Mouse (Mus musculus) megakaryocyte-erythroid progenitor cell, adult 5-6 weeks (primary cell): Measurements from ENCODE around the gene Adamts18. TPM values are rescaled to one million over a fixed set of nuclear protein-coding genes. Genes with fewer than 3 reads are reported as not detected.
"Not testable (repeated sequence)": the region's sequence is repeated elsewhere in the genome, so short reads cannot be mapped to it uniquely, and the experiment has no call there.

Source experiments
- ATAC-seq: replicated peaks from 2 replicates; pipeline ENCODE4 v1.8.0; 2016; ENCODE audit warnings: mild to moderate bottlenecking, inconsistent platforms; ENCODE audit not compliant: severe bottlenecking, poor library complexity, low FRiP score, low TSS enrichment
- total RNA-seq, 2 experiments: library from RNA; stranded (forward) in 1 of 2; stranded (reverse) in 1 of 2; fragments of 200-1000, 215-1000 nt in 1 of 2; fragments of >200 nt in 1 of 2; fragmentation: Nextera tagmentation in 1 of 2; gene quantifications; 2 replicates each; pipeline ENCODE4 v1.2.3; 2014 to 2017

The Adamts18 gene
- total RNA-seq, 2 experiments from 2014 or later = not detected

DNA sequence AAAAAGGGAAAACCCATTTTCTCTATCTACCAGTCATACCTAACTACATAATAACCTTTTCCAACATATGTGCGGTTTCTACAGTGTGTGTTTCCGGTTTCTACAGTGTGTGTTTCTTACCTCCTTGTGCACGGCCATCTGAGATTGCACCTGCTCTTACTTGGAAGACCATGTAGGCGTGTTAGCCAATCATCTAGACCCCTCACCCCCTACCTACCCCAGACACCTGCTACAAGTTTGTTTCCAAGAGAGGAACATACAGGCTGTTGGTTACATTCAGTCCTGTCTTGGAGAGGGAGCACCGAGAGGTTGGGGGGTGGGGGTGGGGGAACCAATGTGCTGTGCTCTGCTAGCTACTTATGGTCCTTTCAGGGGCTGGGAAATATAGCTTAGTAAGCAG is 1.9 kb downstream of the Adamts18 start:
- ATAC-seq = no peak

GRCm38 (mm10) chr8:113844801-113845301 is 3.7 kb downstream of the Adamts18 start:
- ATAC-seq = no peak

GRCm38 (mm10) chr8:113838211-113838610 is 10.3 kb downstream of the Adamts18 start:
- ATAC-seq = no peak

DNA sequence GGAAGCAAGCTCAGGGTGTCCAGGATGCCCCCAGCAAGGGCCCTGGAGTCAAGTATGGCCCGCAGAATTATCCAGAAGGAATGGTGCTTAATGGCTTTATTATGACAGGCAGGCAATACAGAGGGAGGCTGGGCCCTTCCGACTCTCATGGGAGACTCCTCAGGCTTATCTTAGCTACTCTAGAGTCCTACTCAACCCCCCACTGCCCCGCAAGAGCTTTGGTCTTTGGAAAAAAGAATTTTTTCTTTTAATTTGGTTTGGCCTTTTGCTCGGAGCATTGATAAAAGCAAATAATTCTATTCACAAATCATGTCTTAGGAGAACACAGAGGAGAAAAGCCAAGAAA is 11.0 kb downstream of the Adamts18 start:
- ATAC-seq = no peak

- no peak for ATAC-seq
These were observed 11.5 kb downstream of the Adamts18 start for GRCm38 (mm10) chr8:113836892-113837569.

DNA sequence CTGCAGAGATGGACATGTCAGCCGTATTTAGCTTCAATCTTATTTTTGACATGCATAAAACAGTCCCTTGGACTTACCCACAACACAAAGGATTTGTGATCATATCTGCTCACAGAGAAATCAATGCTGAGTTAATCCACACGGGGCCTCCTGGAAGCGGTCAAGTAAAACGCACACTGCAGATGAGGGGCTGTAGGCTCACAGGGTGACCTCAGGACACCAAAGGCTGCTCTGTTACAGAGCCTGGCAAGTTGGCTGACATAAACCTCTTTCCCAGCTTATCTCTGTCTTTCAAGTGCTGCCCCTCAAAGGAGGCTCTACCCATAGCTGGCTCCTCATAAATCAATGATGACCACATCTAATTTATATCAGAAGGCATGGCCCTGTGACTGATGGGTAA is 14.9 kb downstream of the Adamts18 start:
- ATAC-seq = no peak

DNA sequence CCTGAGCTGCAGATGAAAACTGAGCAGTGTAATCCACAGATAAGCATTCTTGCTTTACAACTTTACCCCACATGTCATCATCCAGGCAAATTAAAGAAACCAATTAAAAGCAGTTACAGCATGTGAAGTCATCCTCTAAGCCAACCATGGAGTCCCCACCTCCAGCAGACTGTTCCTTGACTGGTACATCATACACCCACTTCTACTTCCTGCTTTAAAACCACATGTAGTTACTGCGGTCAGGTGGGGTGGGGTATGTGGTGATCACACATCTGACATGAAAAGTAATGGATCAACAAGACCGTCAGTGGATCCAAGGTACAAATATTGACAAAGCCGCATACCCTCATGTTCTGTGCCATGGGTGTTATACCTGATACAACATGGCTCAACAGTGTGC is 21.3 kb downstream of the Adamts18 start:
- ATAC-seq = no peak

GRCm38 (mm10) chr8:113820983-113821587 is 27.5 kb downstream of the Adamts18 start:
- ATAC-seq = no peak

DNA sequence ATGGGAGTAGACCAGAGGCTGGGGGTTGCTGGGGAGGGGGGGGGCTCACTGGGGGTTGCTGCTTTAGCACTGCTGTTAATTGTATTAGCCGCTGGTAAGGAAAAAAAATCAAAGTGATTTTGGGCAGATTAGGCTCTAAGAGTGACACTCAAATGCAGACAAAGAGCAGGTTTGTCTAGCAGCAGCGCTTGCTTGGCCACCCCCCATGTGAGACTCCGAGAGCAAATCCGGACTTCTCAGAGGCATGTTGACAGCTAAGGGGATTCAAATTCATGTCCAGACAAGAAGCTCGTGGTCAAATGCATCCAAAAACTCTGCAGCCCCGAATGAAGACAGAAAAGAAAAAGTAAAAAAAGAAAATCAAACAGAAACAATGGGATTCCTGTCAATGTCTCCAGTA is 34.6 kb downstream of the Adamts18 start:
- no peak for ATAC-seq

DNA sequence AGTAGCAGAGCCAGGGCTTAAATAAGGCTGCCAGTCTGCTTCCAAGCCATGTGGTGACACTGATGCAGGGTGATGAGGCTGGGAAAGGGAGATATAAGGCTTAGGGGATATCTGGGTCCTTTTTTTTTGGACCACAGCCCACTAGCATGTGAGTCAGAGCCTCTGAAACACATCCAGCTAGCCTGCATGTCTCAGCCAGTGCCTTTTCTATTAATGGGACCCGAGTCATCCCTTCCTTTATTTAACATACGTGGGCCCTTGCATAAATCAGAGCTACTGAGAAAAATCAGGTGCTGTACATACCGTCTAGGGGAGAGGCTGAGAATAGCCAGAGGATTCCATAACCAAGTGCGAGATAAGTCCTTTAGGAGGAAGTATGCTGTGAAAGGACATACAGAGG is 37.0 kb downstream of the Adamts18 start:
- ATAC-seq = no peak

GRCm38 (mm10) chr8:113809929-113810328 is 38.6 kb downstream of the Adamts18 start:
- no peak for ATAC-seq

DNA sequence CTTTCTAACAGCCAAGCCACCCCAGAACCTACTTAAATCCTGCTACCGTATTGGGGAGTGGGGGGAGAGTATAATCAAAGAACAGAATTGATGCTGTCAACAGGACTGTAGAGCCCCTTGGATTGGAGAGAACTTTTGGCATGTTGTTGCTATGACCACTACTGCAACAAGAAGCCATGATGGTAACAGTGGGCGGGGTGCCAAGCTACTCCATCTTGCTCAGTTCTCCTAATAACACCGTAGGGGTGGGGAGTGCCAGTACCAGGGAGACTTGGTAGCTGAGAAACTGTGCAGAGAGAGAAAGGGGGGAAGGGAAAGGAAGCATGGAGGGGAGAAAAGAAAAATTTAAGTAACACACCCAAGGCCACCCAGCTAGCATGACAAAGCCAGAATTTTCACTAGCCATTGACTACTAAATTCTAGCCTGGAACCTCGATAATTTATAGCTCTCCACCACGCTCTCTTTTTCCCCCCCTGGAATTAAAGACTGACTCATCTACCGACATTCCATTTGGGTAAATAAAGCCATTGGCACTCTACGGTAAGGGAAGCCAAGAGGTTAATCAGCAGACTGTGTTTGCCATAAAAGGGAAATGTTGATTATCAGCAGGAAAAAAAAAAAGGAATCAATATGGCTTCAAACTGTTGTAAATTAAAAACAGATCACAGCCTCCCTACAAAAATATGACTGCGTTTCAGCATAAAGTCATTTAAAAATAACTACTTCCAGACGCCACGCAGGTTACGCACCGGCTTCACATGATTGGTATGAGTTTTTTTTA is 44.5 kb downstream of the Adamts18 start:
- no peak for ATAC-seq

DNA sequence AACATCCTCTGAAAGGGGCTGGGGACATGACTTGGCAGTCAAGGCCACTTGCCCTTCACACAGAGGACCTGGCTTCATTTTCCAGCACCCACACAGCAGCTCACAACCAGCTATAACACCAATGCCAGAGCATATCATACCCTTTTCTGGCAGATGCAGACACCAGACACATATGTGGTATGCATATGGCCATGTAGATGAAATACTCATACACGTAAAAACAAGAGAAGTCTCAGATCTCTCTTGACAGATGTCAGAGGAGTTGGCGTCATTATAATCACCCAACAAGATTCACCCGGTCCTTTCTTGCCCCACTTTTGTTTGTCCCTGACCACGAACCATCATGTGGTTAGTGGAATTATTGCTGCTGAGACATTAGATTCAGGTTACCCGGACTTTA is 47.0 kb downstream of the Adamts18 start:
- ATAC-seq = no peak

DNA sequence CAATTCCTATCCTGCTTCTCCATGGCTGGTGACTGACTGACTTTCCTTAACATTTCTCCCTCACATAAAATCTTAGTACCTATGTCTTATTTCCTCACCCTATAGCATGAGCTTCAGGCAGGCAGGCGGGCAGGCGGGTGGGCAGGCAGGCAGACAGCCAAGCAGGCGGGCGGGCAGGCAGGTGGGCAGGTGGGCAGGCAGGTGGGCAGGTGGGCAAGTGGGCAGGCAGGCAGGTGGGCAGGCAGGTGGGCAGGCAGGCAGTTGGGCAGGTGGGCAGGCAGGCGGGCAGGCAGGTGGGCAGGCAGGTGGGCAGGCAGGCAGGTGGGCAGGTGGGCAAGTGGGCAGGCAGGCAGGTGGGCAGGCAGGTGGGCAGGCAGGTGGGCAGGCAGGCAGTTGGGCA is 48.0 kb downstream of the Adamts18 start:
- ATAC-seq = not testable (repeated sequence)

DNA sequence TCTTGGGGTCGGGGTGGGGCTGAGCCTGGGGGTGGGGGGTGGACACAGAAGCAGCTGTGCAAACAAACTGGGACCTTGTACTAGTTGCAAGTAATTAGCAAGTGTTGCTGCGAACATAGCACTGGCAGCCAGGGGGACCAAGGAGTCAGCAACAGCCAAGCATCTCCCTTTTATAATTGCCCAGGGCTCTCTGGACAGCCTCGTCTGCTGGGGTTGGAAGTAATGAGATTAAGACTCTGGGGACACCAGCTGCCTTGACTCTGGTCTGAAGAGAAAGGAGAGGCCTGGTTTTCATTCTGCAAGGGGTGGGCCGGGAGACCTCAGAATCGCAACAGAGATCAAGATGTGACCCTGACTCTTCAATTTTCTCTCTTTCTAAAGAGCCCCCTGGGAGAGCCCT is 49.0 kb downstream of the Adamts18 start:
- ATAC-seq = no peak

DNA sequence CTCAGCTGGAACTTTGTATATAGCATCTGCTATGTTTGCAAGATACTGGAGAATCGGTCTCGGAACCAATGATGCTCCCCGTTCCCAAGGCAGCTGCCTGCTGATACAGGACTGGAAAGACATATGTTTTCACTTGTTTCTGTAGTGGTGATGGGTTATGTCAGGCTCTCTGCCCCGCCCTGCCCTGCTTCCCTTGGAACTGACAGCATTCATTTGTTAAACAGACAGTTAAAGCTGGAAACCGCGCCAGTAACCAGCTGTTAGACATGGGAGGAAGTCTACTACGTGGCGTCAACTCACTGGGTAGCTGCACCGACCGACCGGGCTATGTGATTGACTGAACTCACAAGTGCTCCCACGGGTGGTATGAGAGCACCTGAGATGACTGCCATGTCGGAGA is 56.7 kb downstream of the Adamts18 start:
- ATAC-seq = no peak

DNA sequence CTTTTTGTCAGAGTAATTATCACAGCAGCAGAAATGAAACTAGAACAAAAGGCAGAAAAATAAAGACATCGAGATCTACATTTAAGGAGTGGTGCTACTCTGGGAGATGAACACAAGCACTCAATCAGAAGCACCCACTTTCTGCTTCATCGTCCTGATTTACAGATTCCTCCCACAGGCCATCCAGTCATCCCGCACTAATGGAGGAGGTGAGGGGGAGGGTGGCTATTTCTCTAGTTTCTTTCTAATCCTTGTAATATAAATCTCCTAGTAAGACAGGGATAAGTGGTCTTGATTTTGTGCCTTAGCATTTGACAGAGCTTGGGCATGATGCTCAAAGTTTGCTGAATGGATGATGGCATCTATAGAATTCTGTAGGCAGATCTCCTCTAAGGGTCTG is 57.5 kb downstream of the Adamts18 start:
- ATAC-seq = no peak

GRCm38 (mm10) chr8:113783711-113784110 is 64.8 kb downstream of the Adamts18 start:
- no peak for ATAC-seq

GRCm38 (mm10) chr8:113781554-113781953 is 67.0 kb downstream of the Adamts18 start:
- no peak for ATAC-seq

GRCm38 (mm10) chr8:113775361-113775760 is 73.2 kb downstream of the Adamts18 start:
- ATAC-seq = no peak
